Mouse (Mus musculus): ENCODE results near the gene Hmgcl.

DNA sequence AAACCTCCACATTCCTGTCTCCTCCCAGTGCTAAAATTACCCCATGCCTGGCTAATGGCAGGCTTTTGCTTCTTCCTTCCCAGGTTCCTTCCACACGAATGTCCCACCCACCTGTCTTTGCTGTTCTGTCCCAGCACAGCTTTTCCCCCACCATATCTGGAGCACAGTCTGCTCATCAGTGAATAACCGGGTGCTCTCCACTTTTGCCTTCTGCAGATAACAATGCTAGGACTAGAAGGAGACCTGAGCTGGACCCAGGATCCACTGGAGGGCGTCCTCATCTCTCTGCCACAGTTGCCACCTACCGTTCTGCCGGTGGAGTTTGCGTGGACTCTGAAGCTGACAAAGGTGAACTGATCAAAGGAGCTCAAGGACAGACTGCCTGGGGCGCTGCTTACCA lies 7.4 kb upstream of the Hmgcl start:
- TF ChIP-seq POLR2A (IDR thresholded peaks at IDR 0.05; ENCODE audit: low read depth, low read length) (no peak), CTCF (IDR thresholded peaks at IDR 0.05; ENCODE audit: extremely low read depth, insufficient read length, insufficient replicate concordance, low read depth, low read length) (no peak)
